Mouse (Mus musculus) lung, postnatal 0 days (tissue): ENCODE results near the gene Oxt.

Experiments
- CTCF ChIP-seq: IDR thresholded peaks from 2 replicates; pipeline ENCODE4 v1.5.1; 2016; ENCODE audit warnings: antibody characterized with exemption, mild to moderate bottlenecking
- EP300 ChIP-seq: IDR thresholded peaks from 2 replicates; pipeline ENCODE4 v1.6.1; 2016; ENCODE audit warnings: antibody characterized with exemption, mild to moderate bottlenecking, control low read depth

- TF ChIP-seq CTCF, result no peak
- no peak for TF ChIP-seq EP300
Observed at GRCm38 (mm10) chr2:130589761-130590160, 13.8 kb downstream of the Oxt start.
